Mouse (Mus musculus): ENCODE data around the gene Bcl10. TPM values are rescaled to one million over a fixed set of nuclear protein-coding genes. Genes with fewer than 3 reads are reported as not detected.
"Not testable (repeated sequence)": the region's sequence is repeated elsewhere in the genome, so short reads cannot be mapped to it uniquely, and the experiment has no call there.

Bcl10 gene
- total RNA-seq, 1 experiment from 2014 or later, result 50.3 TPM

- ATAC-seq (replicated peaks; ENCODE audit: low read depth, poor library complexity, severe bottlenecking), result no peak
Observed at GRCm38 (mm10) chr3:145947539-145948204, 25.1 kb downstream of the Bcl10 start.

DNA sequence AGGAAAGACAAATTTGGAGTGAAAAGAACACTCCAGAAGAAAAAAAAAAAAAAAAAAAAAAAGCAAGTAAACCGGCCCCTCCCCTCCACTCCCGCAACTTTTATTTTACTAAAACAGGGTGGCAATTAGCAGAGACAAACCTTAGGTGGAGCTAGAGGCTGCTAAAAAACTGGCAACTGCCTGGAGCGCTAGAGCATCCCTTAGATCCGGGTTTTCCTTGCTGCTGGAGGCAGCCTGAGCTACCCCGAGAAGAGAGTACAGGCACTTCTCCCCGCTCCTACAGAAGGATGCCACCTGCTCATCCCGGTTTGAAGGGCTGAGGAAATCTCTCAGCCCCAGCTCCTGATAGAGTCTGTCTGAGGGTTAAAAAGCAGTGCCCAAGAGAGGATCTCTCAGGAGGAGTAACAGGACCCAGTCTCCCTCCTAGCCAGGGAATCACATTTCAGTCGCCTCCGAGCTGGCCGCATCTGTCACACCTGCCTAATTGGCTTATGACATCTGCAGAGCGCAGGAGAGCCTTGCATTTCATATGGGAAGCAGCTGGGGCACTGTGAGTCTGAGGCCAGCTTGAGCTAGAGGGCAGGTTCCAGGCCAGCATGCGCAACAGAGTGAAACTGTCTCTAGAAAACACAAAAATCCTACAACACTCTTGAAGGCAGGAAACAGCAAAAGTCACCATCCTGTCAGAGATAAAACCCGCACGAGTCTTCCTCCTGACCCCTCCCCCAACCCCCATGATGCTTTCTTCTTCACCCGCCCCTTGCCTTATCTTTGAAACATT, 27.6 kb downstream of the Bcl10 start:
- ATAC-seq (replicated peaks; ENCODE audit: low read depth, poor library complexity, severe bottlenecking), result peak; percentile 71

DNA sequence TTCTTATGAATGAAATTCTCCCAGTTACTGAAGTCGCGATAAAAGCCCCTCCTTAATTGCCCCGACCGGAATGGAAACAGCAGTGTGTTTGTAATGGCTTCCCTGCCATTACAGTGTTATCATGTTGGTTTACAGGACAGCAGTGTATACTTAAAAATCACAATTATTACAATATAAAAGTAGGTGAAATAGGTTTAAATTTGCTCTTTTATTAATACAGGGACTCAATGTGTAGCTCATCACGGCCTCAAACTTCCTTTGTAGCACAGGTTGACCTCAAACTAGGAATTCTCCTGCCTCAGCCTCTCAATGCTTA, 28.2 kb downstream of the Bcl10 start:
- no peak; the same call in 1 of the 2 replicates for ATAC-seq (replicated peaks; ENCODE audit: low read depth, poor library complexity, severe bottlenecking)

DNA sequence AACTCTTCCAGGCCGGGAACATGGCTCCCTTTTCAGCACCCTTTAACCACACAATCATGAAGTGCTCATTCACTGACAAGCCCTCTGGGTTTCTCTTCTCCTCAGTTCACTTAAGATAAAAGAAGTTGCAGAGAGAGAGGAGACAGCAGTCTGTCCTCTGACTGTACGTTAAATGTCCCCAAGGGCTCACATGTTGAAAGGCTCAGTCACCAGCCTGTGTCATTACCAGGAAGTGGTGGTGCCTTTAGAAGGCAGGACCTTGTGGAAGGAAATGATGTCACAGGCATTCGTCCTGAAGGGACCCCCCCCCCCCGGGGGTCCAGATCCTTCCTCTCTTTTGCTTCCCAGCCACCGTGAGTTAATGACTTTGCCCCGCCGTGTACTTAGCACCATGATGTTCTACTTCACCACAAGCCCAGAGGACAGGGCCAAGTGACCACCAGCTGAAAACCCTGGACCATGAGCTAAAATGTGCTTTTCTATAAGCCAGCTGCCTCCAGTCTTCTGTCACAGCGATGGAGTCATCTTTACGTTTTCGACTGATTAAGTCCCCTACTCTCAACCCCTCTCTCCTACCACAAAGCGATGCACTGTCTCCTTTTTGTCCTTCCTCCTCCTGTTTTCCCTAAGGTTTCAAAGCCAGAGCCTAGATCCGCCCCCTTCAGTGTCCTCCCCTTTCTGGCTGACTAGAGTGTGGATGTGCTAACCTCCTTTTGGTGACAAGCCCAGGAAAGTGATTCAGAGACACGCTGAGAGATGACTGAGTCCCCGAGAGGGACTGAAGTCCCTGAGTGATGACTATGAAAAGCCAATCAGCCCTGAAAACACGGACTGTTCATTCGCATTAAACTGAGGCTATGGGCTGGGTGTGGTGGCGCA, 28.9 kb downstream of the Bcl10 start:
- ATAC-seq (replicated peaks; ENCODE audit: low read depth, poor library complexity, severe bottlenecking), result peak; percentile 45

- no peak for ATAC-seq (replicated peaks; ENCODE audit: low read depth, poor library complexity, severe bottlenecking)
Observed at GRCm38 (mm10) chr3:145952945-145953344, 30.3 kb downstream of the Bcl10 start.

DNA sequence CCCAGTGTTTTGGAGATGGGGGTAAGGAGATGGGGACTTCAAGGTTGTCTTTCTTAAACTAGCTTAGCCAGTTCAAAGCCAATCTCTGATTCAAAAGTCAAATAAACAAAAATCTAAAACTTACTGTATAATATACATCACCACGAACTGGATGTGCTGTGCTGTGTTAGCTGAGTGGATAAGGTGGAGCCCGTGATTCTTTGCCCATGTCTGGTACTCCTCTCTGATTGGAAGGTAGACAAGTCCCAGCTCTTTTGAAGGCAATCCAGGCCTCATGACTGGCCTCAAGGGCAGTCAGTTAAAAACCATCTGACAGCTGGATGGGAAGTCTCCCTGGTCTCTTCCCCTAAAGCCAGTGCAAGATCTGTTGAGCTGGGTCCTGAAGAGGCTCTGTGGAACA, 30.8 kb downstream of the Bcl10 start:
- no peak for ATAC-seq (replicated peaks; ENCODE audit: low read depth, poor library complexity, severe bottlenecking)

GRCm38 (mm10) chr3:145959824-145960223, 37.2 kb downstream of the Bcl10 start:
- no peak for ATAC-seq (replicated peaks; ENCODE audit: low read depth, poor library complexity, severe bottlenecking)

DNA sequence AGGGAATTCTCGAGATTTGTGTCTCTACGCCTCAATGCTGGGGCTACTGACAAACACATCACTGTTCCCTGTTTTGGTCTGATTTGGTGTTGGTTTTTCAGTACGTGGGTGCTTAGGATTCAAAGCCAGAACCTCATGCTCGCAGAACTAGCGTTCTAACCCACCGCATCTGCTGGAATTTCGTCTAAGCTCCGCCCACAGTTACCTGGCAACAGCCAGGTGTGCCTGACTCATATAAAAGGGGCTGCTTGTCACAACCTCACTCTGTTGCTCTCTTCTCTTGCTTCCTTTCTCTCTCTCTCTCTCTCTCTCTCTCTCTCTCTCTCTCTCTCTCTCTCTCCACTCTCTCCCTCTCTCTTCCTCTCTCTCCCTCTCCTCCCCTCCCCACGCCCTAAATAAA, 39.8 kb downstream of the Bcl10 start:
- ATAC-seq (replicated peaks; ENCODE audit: low read depth, poor library complexity, severe bottlenecking), result no peak

DNA sequence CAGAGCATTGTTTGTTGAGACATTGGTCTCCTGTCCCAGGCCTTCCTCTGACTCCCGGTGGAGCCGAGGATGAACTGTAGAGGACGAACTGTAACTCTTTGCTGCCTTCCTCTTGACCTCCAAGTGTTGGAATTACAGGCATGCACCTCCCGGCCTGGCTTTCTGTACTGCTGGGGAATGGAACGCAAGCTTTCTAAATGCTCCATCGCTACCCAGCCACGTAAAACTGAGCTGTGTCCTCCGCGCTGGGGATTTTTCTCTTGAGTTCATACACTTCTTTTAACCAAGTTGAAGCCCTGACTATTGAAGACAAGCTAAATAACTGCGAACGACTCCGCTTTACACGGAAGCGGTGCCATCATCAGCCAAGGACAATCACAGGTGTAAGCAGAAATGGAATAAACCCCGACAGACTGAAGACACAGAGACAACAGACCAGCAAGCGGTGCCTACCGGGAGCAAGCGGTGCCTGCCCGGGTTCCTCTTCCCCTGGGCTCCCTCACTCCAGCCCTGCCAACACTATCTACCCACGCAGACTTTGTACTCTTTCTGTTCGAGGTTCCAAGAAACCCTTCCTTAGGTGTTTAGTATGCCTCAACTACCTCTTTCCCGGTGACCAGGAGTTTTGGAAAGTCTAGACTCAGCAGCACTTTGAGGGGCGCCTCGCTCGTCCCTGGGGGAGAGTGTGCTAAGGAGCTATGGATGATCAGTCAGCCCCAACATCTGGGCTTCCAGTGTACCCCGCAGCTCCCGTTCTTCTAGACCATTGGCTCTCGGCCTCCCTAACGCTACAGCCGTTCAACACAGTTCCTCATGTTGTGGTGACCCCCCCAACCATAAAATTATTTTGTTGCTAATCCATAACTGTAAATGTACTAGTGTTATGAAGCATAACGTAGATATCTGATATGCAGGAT, 40.8 kb downstream of the Bcl10 start:
- peak; percentile 57 for ATAC-seq (replicated peaks; ENCODE audit: low read depth, poor library complexity, severe bottlenecking)

- peak; percentile 86 for ATAC-seq (replicated peaks; ENCODE audit: low read depth, poor library complexity, severe bottlenecking)
Observed at GRCm38 (mm10) chr3:145964018-145964387, 41.4 kb downstream of the Bcl10 start.

- peak; percentile 47 for ATAC-seq (replicated peaks; ENCODE audit: low read depth, poor library complexity, severe bottlenecking)
Observed at GRCm38 (mm10) chr3:145964473-145964872, 41.9 kb downstream of the Bcl10 start.

GRCm38 (mm10) chr3:145965583-145965982, 43.0 kb downstream of the Bcl10 start:
- ATAC-seq (replicated peaks; ENCODE audit: low read depth, poor library complexity, severe bottlenecking), result not testable (repeated sequence)

DNA sequence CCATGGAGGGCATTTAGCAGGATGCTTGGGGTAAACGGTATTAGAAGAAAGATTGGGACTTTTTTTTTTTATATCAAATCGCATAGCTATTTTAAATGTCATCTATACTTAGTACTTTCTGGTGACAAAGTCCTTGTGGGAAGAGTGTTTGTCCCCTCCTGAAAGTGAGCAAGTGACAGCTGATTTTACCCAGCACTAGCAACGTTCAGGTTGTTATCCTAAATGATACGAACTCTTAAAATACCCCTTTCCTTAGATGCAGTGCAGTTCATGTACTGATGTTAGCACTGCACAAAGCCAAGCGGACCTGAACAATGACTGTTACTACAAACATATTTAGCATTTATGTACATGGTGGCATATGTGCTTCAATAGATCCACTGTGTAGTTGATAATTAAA, 44.2 kb downstream of the Bcl10 start:
- no peak for ATAC-seq (replicated peaks; ENCODE audit: low read depth, poor library complexity, severe bottlenecking)

GRCm38 (mm10) chr3:145969031-145969501, 46.5 kb downstream of the Bcl10 start:
- peak; percentile 81 for ATAC-seq (replicated peaks; ENCODE audit: low read depth, poor library complexity, severe bottlenecking)

- no peak for ATAC-seq (replicated peaks; ENCODE audit: low read depth, poor library complexity, severe bottlenecking)
Observed at GRCm38 (mm10) chr3:145971501-145971900, 48.9 kb downstream of the Bcl10 start.

GRCm38 (mm10) chr3:145974986-145975385, 52.4 kb downstream of the Bcl10 start:
- no peak for ATAC-seq (replicated peaks; ENCODE audit: low read depth, poor library complexity, severe bottlenecking)
